Comparison of ENCODE assay signal across 8 mouse cellular contexts in the genomic region with DNA sequence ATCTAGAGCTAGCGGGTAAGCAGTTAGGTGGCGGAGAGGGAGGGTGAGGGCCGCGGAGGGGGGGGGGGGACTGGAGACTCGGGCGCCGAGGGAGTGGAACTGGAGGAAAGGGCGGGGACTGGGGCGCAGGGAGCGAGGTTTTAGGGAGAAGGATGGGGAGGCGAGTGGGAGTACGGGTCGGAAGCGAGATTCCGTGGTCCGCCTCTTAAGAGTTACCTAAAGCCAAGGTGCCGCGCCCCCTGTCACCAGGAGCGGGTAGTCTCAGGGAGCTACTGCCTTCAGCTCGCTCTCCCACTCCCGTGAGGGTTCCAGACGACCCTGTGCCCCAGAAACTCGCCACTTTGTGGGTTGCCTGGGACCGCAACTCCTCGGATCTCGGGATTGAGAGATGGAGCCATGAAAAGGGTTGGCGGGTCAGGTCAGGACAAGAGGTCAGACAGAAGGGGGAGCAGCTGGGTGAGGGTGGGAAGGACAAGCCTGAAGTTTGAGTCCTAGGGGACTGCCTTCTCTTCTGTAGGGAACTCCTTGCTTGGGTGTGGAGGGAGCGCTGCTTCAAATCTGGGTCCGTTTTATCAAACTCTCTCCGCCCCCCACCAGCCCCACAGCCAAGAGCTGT. TPM values are rescaled to one million over a fixed set of nuclear protein-coding genes. Genes with fewer than 3 reads are reported as not detected.
DNase-seq lines count a peak whose midpoint lies in the region; ATAC-seq lines count a peak whose summit lies in the region.

No protein-coding gene starts in this region.

- H3K27me3 ChIP-seq in heart, embryonic 14.5 days (ENCODE audit: control insufficient read depth, insufficient read depth, low read length): no peaks in the 10 kb centered on the region
- peaks cover 2% of the 10 kb centered on the region; the same call in 1 of the 2 replicates for H3K27me3 ChIP-seq in forebrain, embryonic 11.5 days (ENCODE audit: control insufficient read depth, insufficient read depth, low read length)
- H3K27me3 ChIP-seq in limb, embryonic 10.5 days (ENCODE audit: low read depth, poor library complexity, severe bottlenecking): peaks cover 9% of the 10 kb centered on the region; the same call in 1 of the 2 replicates
- peaks cover 22% of the 10 kb centered on the region for H3K27me3 ChIP-seq in midbrain, embryonic 12.5 days

- DNase-seq in heart, adult 11 months: no peak
- peak; percentile 83 for DNase-seq in R1 (ENCODE audit: low read depth, low spot score)
- DNase-seq in forebrain, embryonic 11.5 days (ENCODE audit: low spot score): no peak
- DNase-seq in limb, embryonic 10.5 days (ENCODE audit: low spot score): no peak
- peak; percentile 68 to 74 for DNase-seq in thymus, postnatal 10 days (ENCODE audit: low spot score in 2 of 2)
- no peak for DNase-seq in left cerebral cortex, postnatal 36 days (ENCODE audit: low spot score in 2 of 2)

- peak overlapping the region; percentile 85 for H3K9ac ChIP-seq in heart, embryonic 14.5 days (ENCODE audit: low read length)
- H3K9ac ChIP-seq in forebrain, embryonic 11.5 days (ENCODE audit: low read length): peak overlapping the region; percentile 64
- peak overlapping the region; percentile 64 for H3K9ac ChIP-seq in midbrain, embryonic 12.5 days (replicated peaks)

- H3K4me3 ChIP-seq in heart, embryonic 14.5 days (ENCODE audit: control insufficient read depth in 1 of 2, insufficient read depth in 1 of 2, low read depth in 1 of 2, low read length in 2 of 2): peak overlapping the region; percentile 72 to 78
- H3K4me3 ChIP-seq in forebrain, embryonic 11.5 days (ENCODE audit: low read depth, low read length): peak overlapping the region; percentile 60
- peak overlapping the region; percentile 77 for H3K4me3 ChIP-seq in limb, embryonic 10.5 days
- peak overlapping the region; percentile 62 for H3K4me3 ChIP-seq in midbrain, embryonic 12.5 days

- ATAC-seq in heart, embryonic 14.5 days (ENCODE audit: insufficient number of reproducible peaks, insufficient read depth, low FRiP score, low read depth): no peak
- ATAC-seq in forebrain, embryonic 11.5 days (replicated peaks; ENCODE audit: low FRiP score): 0 out of 2 replicates have a peak, but pooled peaks have one; percentile 3
- ATAC-seq in midbrain, embryonic 12.5 days (ENCODE audit: low FRiP score, low read depth): no peak

- H3K9me3 ChIP-seq in heart, embryonic 14.5 days (ENCODE audit: control insufficient read depth, low read length): no peaks in the 10 kb centered on the region
- no peaks in the 10 kb centered on the region for H3K9me3 ChIP-seq in forebrain, embryonic 11.5 days (ENCODE audit: control insufficient read depth, low read length)
- H3K9me3 ChIP-seq in limb, embryonic 10.5 days (replicated peaks): no peaks in the 10 kb centered on the region
- no peaks in the 10 kb centered on the region for H3K9me3 ChIP-seq in midbrain, embryonic 12.5 days

- peak overlapping the region; percentile 9 to 97; a peak in 3 of 4 replicates for H3K27ac ChIP-seq in heart, embryonic 14.5 days (replicated peaks in 1 of 2; ENCODE audit: control insufficient read depth in 1 of 2, insufficient read depth in 1 of 2, low read depth in 2 of 2, low read length in 2 of 2)
- peak overlapping the region; percentile 12; the same call in 1 of the 2 replicates for H3K27ac ChIP-seq in forebrain, embryonic 11.5 days (ENCODE audit: low read depth, low read length)
- H3K27ac ChIP-seq in limb, embryonic 10.5 days: peak overlapping the region; percentile 88
- H3K27ac ChIP-seq in midbrain, embryonic 12.5 days (replicated peaks): peak overlapping the region; percentile 91

- intact Hi-C loops in left cerebral cortex, postnatal 36 days (cut with DNase I): loop anchor here (1.0 kb wide), 1 partner anchor 26 kb away; no protein-coding TSS in a partner anchor

- H3K4me1 ChIP-seq in heart, embryonic 14.5 days (ENCODE audit: control insufficient read depth in 2 of 2, insufficient read depth in 2 of 2, low read length in 2 of 2): peaks cover 36 to 49% of the 10 kb centered on the region in 2 experiments
- H3K4me1 ChIP-seq in forebrain, embryonic 11.5 days (replicated peaks; ENCODE audit: control insufficient read depth, insufficient read depth, low read length): peaks cover 38% of the 10 kb centered on the region
- peaks cover 58% of the 10 kb centered on the region for H3K4me1 ChIP-seq in limb, embryonic 10.5 days
- H3K4me1 ChIP-seq in midbrain, embryonic 12.5 days: peaks cover 55% of the 10 kb centered on the region

- under 1% methylated on average over 26 of the region's 30 CpGs for WGBS in heart, embryonic 14.5 days
- under 1% methylated on average over 28 of the region's 30 CpGs for WGBS in forebrain, embryonic 11.5 days
- WGBS in limb, embryonic 10.5 days: under 1% methylated on average over 28 of the region's 30 CpGs
- WGBS in midbrain, embryonic 12.5 days: 0% methylated on average over 25 of the region's 30 CpGs

- peak overlapping the region; percentile 94 for H3K4me2 ChIP-seq in heart, embryonic 14.5 days (ENCODE audit: low read length)
- H3K4me2 ChIP-seq in forebrain, embryonic 11.5 days (ENCODE audit: low read depth, low read length, severe bottlenecking): peak overlapping the region; percentile 77
- H3K4me2 ChIP-seq in midbrain, embryonic 12.5 days (replicated peaks): peak overlapping the region; percentile 85

- peaks cover 24% of the 10 kb centered on the region for H3K36me3 ChIP-seq in heart, embryonic 14.5 days (ENCODE audit: control insufficient read depth, insufficient read depth, low read length)
- no peaks in the 10 kb centered on the region; the same call in 1 of the 2 replicates for H3K36me3 ChIP-seq in forebrain, embryonic 11.5 days (ENCODE audit: control insufficient read depth, insufficient read depth, low read length)
- H3K36me3 ChIP-seq in limb, embryonic 10.5 days: peaks cover 24% of the 10 kb centered on the region
- peaks cover 22% of the 10 kb centered on the region for H3K36me3 ChIP-seq in midbrain, embryonic 12.5 days

RNA-seq across cellular contexts. Expression of a gene that starts 1.9 kb away (rescaled TPM):
- 18.7 and 20.4 TPM in 2 replicates for polyA plus RNA-seq in heart, embryonic 14.5 days (2014; fragmentation: Nextera tagmentation; extraction: Ambion mirVana)
- polyA plus RNA-seq in forebrain, embryonic 11.5 days (2014; fragmentation: Nextera tagmentation; extraction: Ambion mirVana): 28.4 and 28.7 TPM in 2 replicates
- 33.7 and 43.9 TPM in 2 replicates for polyA plus RNA-seq in limb, embryonic 10.5 days (2016; fragmentation: Nextera tagmentation; extraction: Ambion mirVana)
- 32.7 and 35.7 TPM in 2 replicates for polyA plus RNA-seq in midbrain, embryonic 12.5 days (2016; fragmentation: Nextera tagmentation; extraction: Ambion mirVana)
- 10 to 100 TPM; 36.5 to 38.6 TPM for total RNA-seq in left cerebral cortex, postnatal 36 days (2021)

RNA-seq across cellular contexts. Expression of a gene that starts 2.2 kb away (rescaled TPM):
- polyA plus RNA-seq in heart, embryonic 14.5 days (2014; fragmentation: Nextera tagmentation; extraction: Ambion mirVana): 28.6 and 31.0 TPM in 2 replicates
- 47.5 and 53.9 TPM in 2 replicates for polyA plus RNA-seq in forebrain, embryonic 11.5 days (2014; fragmentation: Nextera tagmentation; extraction: Ambion mirVana)
- 37.2 and 48.5 TPM in 2 replicates for polyA plus RNA-seq in limb, embryonic 10.5 days (2016; fragmentation: Nextera tagmentation; extraction: Ambion mirVana)
- 64.1 and 76.9 TPM in 2 replicates for polyA plus RNA-seq in midbrain, embryonic 12.5 days (2016; fragmentation: Nextera tagmentation; extraction: Ambion mirVana)
- 100 to 1,000 TPM; 127 to 133 TPM for total RNA-seq in left cerebral cortex, postnatal 36 days (2021)

RNA-seq across cellular contexts. Expression of a gene that starts 12.3 kb away (rescaled TPM):
- 0.12 TPM in 1 of 2 replicates, not detected in the other for polyA plus RNA-seq in heart, embryonic 14.5 days (2014; fragmentation: Nextera tagmentation; extraction: Ambion mirVana)
- polyA plus RNA-seq in forebrain, embryonic 11.5 days (2014; fragmentation: Nextera tagmentation; extraction: Ambion mirVana): not detected in 2 replicates
- 0.13 and 0.30 TPM in 2 replicates for polyA plus RNA-seq in limb, embryonic 10.5 days (2016; fragmentation: Nextera tagmentation; extraction: Ambion mirVana)
- 0.17 and 0.27 TPM in 2 replicates for polyA plus RNA-seq in midbrain, embryonic 12.5 days (2016; fragmentation: Nextera tagmentation; extraction: Ambion mirVana)
- total RNA-seq in left cerebral cortex, postnatal 36 days (2021): not detected

RNA-seq across cellular contexts. Expression of a gene that starts 19.6 kb away (rescaled TPM):
- 157 and 181 TPM in 2 replicates for polyA plus RNA-seq in heart, embryonic 14.5 days (2014; fragmentation: Nextera tagmentation; extraction: Ambion mirVana)
- 104 and 116 TPM in 2 replicates for polyA plus RNA-seq in forebrain, embryonic 11.5 days (2014; fragmentation: Nextera tagmentation; extraction: Ambion mirVana)
- 101 and 118 TPM in 2 replicates for polyA plus RNA-seq in limb, embryonic 10.5 days (2016; fragmentation: Nextera tagmentation; extraction: Ambion mirVana)
- polyA plus RNA-seq in midbrain, embryonic 12.5 days (2016; fragmentation: Nextera tagmentation; extraction: Ambion mirVana): 102 and 116 TPM in 2 replicates
- 100 to 1,000 TPM; 131 to 133 TPM for total RNA-seq in left cerebral cortex, postnatal 36 days (2021)

RNA-seq across cellular contexts. Expression of a gene that starts 22.1 kb away (rescaled TPM):
- polyA plus RNA-seq in heart, embryonic 14.5 days (2014; fragmentation: Nextera tagmentation; extraction: Ambion mirVana): 18.3 and 20.5 TPM in 2 replicates
- 30.2 and 31.8 TPM in 2 replicates for polyA plus RNA-seq in forebrain, embryonic 11.5 days (2014; fragmentation: Nextera tagmentation; extraction: Ambion mirVana)
- polyA plus RNA-seq in limb, embryonic 10.5 days (2016; fragmentation: Nextera tagmentation; extraction: Ambion mirVana): 22.1 and 24.2 TPM in 2 replicates
- polyA plus RNA-seq in midbrain, embryonic 12.5 days (2016; fragmentation: Nextera tagmentation; extraction: Ambion mirVana): 31.8 and 35.4 TPM in 2 replicates
- 10 to 100 TPM; 24.8 to 32.5 TPM for total RNA-seq in left cerebral cortex, postnatal 36 days (2021)

Comparison
In these comparisons a context has a peak if more than half of its experiments do, and no peak if none do; other contexts are left out.
1. H3K27ac ChIP-seq: peak in every context shown above with its lines; median percentile 91 in midbrain, embryonic 12.5 days; 88 in limb, embryonic 10.5 days; 53 in heart, embryonic 14.5 days; 12 in forebrain, embryonic 11.5 days.
2. DNase-seq: peak in R1 (single experiment) and thymus, postnatal 10 days (2 of 2); none in heart, adult 11 months (single experiment), forebrain, embryonic 11.5 days (single experiment), limb, embryonic 10.5 days (single experiment) and left cerebral cortex, postnatal 36 days (0 of 2).
3. Peak in every context shown above with its lines, with median percentiles within 50 percentile points of each other: H3K4me2 ChIP-seq, H3K4me3 ChIP-seq and H3K9ac ChIP-seq.